Mouse (Mus musculus) Muller cell, postnatal 12 days (primary cell): ENCODE data around the gene Mon2.
A peak's percentile ranks its signal among the peaks of the same experiment; 100 is the strongest.
"Not testable (repeated sequence)": the region's sequence is repeated elsewhere in the genome, so short reads cannot be mapped to it uniquely, and the experiment has no call there.

Experiments used
- DNase-seq: peaks from one replicate; pipeline ENCODE4 v3.0.0-alpha.2; 2015; ENCODE audit errors: inconsistent ontology term

Gene Mon2

GRCm38 (mm10) chr10:123060831-123061230 lies 15.5 kb downstream of the Mon2 start:
- DNase-seq = no peak

DNA sequence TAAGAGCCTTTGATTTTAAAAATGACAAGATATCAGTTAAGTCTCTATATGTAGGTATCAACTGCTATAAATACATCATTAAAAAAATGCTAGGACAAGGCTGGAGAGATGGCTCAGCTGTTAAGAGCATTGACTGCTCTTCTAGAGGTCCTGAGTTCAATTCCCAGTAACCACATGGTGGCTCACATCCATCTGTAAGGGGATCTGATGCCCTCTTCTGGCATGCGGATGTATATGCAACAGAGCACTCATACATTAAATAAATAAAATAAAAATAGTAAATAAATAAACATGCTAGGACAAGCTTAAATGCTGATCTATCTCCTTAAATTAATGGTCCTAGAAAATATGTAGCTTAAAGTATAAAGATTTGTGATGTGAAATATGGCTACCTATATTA lies 19.2 kb downstream of the Mon2 start:
- DNase-seq = no peak

- DNase-seq = no peak
Observed at GRCm38 (mm10) chr10:123056463-123056862, 19.8 kb downstream of the Mon2 start.

DNA sequence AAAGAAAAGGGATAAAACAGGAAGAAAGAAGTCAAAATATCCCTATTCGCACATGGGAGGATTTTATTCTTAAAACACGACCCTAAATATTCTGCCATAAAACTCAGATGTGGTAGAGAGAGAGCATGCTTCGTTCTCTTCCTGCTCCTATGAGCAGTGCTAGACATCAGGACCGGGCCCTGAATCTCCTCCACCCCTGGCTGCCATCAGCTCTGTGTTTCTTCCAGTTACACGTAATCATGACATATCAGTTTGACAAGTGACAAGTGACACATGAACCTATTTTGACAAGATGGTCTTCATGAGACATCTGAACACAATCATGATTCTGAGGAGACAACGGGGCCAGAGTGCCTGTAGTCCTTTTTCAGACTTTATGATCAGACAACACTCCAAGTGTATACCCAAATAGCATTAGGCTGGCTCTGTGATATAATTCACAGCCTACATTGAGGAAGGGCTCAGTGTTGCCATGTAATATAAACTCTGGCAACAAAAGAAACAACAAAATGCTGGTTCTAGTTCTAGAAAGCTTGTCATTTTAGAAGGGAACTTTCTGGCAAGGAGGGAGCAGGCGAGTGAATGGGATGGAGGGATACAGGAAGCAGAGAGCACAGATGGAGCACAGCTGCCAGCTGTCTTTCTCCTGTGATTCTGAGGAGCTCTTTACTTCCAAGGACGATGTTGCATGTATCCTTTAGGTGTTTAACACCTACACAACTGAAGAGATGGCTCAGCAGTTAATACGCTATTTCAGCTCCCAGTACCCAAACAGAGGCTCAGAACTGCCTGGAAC lies 20.9 kb downstream of the Mon2 start:
- no peak for DNase-seq

GRCm38 (mm10) chr10:123053557-123053956 lies 22.7 kb downstream of the Mon2 start:
- DNase-seq = no peak

- DNase-seq = no peak
Observed at GRCm38 (mm10) chr10:123052021-123052420, 24.3 kb downstream of the Mon2 start.

DNA sequence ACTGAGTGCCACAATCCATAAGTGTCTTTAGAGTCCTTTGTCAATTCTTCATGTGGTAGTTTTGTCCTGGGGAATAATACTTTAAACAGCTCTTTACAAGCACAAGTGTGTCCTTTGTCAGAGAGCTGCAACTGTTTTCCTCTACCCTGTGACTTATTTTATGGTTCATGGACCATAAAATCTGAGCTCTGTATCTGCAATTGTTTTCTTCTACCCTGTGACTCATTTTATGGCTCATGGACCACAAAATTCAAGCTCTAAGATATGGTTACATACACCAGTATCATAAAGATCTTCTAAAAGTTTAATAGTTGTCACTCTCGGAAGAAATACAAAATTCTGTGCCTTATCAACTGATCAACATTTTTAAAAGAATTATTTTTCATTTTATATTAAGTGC lies 27.6 kb downstream of the Mon2 start:
- DNase-seq = peak; percentile 14

DNA sequence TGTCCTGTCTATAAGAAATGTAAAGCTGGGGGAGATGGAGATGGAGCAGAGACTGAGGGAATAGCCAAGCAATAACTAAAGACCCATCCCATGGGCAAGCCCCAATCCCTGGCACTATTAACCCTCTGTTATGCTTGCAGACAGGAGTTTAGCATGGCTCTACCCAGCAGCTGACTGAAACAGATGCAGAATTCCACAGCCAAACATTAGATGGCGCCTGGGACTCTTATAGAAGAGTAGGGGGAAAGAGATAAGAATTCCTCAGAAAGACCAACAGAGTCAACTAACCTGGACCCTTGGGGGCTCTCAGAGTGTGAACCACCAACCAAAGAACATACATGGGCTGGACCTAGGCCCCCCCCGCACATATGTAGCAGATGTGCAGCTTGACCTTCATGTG lies 36.4 kb downstream of the Mon2 start:
- DNase-seq = no peak

DNA sequence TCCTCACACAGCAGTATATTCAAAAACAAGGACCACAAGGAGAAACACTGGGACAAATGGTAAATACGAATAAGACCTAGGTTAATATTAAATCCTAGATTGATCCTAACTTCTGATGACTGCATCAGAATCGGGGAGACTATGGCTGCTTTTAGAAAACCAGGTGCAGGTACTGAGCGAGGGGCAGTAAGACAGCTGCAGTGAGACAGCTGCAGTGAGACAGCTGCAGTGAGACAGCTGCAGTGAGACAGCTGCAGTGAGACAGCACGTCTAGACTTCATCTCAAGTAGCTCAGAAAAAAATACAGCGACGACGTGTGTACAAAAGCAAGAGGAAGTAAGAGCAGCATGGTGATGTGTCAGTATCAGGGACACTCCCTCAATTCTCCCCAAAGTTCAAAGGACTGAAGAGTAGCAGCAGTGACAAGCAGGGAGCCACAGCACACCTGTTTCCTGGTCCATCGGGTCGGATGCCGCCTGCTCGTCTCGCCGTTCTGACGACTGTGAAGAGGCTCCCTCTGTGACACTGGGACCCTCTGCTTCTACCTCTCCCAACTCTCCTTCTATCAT lies 44.1 kb downstream of the Mon2 start:
- no peak for DNase-seq

DNA sequence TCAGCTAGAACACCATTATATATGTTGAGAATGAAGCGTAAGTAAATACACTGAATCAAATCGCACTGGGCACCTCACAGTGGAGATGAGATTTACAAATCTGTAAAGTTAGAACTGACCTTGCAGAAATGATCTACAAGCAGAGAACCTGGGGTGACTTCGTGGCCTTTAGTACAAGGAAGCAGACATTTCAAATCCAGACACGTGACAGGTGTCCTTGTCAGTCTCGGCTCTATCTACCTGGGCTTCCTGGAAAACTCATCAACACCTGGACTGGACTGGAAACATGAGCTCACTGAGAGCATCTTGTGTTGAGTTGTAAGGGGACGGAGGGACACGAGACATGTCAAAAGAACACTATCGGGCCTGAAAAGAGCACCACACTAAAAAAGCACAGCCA lies 44.9 kb downstream of the Mon2 start:
- DNase-seq = no peak

DNA sequence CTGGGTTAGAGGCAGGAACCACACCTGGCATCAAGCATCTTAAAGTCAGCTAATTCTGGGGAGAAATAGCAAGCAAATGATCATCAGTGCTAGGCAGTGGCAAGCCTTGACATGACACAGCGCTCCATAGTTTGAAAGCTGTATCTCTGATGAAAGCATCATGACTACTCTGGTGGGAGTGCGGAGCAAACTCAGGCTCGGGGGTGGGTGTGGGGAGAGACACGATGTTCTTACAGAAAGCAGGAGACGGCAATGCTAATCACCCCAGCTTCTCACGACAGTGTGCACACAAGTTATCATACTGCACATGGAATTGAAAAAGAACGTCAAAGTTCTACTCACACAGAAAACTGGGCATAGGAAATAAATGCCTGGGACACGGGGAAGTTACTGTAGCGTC lies 45.7 kb downstream of the Mon2 start:
- DNase-seq = no peak

DNA sequence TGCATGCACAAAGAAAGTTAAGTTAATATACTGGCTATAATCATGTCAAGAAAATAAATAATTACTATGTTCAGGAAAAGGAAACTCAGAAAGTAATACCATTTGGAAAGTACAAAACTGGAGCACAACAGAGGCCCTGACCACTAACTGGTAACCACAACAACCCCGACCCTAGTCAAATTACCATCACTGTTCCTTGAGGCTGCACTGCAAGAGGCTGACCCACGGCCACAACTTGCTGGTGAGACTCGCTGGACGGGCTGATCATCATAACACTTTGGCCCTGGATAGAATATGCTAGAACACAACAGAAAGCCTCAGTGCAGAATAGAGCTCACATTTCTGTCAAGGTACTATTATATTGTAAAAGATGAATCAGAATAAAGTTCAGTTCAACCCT lies 47.4 kb downstream of the Mon2 start:
- DNase-seq = no peak

DNA sequence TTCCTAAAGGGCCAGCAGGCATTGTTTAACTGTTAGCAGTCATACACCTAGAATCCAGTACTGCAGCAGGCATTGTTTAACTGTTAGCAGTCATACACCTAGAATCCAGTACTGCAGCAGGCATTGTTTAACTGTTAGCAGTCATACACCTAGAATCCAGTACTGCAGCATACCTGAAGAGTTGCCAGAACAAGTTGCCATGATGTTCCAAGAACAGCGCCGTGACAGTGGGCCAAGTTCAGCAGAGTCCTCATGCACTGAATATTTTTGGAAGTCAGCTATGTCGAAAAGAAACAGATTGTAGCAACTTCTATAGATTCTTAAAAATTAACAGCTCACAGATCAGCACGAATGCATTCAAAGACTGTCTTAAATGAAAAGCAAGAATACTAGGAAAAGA lies 49.6 kb downstream of the Mon2 start:
- not testable (repeated sequence) for DNase-seq

- DNase-seq = peak; percentile 11
Observed at GRCm38 (mm10) chr10:123013435-123013834, 62.9 kb downstream of the Mon2 start.

GRCm38 (mm10) chr10:123011421-123011820 lies 64.9 kb downstream of the Mon2 start:
- DNase-seq = peak; percentile 54

- no peak for DNase-seq
Observed at GRCm38 (mm10) chr10:123005237-123006185, 70.8 kb downstream of the Mon2 start.

DNA sequence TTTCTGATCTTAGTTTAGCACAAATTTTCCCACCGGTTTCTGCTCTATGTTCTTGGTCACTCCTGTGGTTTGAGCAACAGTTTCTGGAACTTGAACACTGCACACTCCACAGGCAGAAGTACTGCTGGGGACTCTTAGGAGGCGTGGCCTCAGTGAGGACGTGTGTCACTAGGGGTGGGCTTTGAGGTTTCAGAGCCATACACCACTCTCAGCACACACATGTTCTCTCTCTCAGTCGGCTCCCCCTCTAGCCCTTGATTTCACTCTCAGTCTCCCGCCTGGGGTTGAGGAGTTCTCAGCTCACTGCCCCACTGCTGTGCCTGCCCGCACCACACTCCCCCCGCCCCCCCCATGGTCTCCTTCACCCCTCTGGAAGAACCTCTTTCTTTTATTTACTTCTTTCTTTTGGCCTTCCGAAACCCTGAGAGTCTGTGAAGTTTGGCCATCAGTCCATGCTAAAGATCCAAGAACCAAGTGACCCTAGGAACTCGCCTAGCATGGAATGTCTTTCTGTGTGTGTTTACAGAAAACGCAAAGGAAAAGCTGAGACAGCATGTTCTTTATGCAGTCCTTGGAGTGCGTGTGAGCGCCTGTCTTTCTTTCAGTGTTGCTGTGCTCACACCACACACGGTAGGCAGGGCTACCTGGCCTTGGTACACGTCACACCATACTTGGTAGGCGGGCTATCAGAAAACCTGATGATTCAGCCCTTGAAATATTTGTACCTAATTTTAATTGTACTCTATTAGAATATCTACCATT lies 71.6 kb downstream of the Mon2 start:
- DNase-seq = no peak

DNA sequence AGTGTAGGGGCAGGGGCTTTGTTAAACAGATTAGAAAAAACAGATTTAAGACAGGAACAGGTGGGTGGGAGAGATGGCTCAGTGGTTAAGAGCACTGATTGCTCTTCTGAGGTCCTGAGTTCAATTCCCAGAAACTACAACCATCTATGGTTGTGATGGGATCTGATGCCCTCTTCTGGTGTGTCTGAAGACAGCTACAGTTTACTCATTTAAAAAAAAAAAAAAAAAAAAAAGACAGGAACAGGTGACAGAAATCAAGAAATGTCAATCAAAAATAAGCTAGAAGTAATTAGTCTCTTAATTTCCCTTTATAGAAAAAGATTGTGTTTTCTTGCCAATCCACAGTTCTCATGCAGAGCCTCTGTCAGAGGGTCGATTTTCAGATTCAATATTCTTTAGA lies 74.3 kb downstream of the Mon2 start:
- DNase-seq = no peak

DNA sequence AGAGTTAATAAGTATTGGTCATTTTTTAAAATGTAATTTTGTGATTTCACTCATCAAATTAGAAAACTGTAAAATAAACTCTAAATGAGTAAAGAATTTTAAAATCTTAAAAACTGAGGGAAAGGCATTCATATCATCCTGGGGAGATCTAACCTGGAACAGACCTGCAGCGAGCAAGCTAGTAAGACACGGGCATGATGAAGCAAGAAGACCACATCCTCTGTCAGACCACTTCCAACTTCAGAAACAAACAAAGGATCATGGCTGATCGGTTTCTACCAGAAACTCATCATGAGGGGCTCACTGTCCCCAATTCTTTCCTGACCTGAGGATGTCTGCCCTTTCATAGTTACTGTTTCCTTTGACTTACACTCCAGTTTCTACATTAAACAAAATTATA lies 74.9 kb downstream of the Mon2 start:
- DNase-seq = no peak

GRCm38 (mm10) chr10:122999356-122999755 lies 76.9 kb downstream of the Mon2 start:
- no peak for DNase-seq

GRCm38 (mm10) chr10:122997852-122998251 lies 78.5 kb downstream of the Mon2 start:
- no peak for DNase-seq
